In the genomic region with DNA sequence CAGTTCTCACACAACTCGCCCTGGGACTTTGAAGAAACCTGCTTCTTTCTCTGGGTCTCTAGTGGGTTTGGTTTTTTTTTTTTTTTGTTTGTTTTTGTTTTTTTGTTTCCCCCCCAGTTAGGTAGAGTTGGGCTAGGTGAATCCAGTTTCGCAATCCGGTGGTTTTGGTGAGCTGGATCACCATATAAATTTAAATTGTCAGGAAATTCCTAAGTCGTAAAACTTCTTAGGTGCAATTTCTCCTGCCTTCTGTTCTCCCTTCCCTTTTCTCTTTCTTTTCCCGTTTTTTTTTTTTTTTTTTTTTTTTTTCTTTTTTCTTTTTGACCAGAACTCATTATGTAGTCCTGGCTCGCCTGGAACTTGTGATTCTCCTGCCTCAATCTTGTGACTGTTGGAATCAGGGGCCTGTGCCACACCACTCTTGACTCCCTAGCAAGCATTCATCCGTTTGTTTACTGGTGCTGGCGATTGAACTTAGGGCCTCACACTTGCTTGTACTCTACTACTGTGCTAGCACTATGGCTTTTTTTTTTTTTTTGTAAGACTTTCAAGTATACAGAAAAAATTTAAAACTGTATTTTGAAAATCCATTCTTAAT, we compare ENCODE assay signal across 8 mouse cellular contexts. TPM values are rescaled to one million over a fixed set of nuclear protein-coding genes. Genes with fewer than 3 reads are reported as not detected.
DNase-seq lines count a peak whose midpoint lies in the region; ATAC-seq and TF ChIP-seq lines count a peak whose summit lies in the region.

No protein-coding gene starts in this region.

- no peaks in the 10 kb centered on the region; the same call in 1 of the 2 replicates for H3K9me3 ChIP-seq in limb, embryonic 13.5 days
- no peaks in the 10 kb centered on the region for H3K9me3 ChIP-seq in stomach, postnatal 0 days (ENCODE audit: control insufficient read depth, low read length)

- peak overlapping the region; percentile 71 for H3K27ac ChIP-seq in testis, adult 2 months (ENCODE audit: control insufficient read depth, insufficient read depth, low read depth, low read length)
- H3K27ac ChIP-seq in limb, embryonic 13.5 days: no peak overlapping the region
- H3K27ac ChIP-seq in stomach, postnatal 0 days (replicated peaks): peak overlapping the region; percentile 84

- WGBS in limb, embryonic 13.5 days: 7% methylated on average over 7 of the region's 8 CpGs
- 11% methylated on average over 8 of the region's 8 CpGs for WGBS in stomach, postnatal 0 days

- TF ChIP-seq POLR2A in testis, adult 2 months (IDR thresholded peaks at IDR 0.05; ENCODE audit: control insufficient read depth, low read depth, low read length): no peak

- no peak for TF ChIP-seq CTCF in testis, adult 2 months (IDR thresholded peaks at IDR 0.05; ENCODE audit: control insufficient read depth, insufficient read depth, insufficient replicate concordance, low read depth, low read length)
- TF ChIP-seq CTCF in stomach, postnatal 0 days (IDR thresholded peaks at IDR 0.05; ENCODE audit: low read depth): no peak

- no peaks in the 10 kb centered on the region for H3K4me1 ChIP-seq in testis, adult 2 months (ENCODE audit: control insufficient read depth, insufficient read depth, low read length)
- no peaks in the 10 kb centered on the region for H3K4me1 ChIP-seq in limb, embryonic 13.5 days
- no peaks in the 10 kb centered on the region for H3K4me1 ChIP-seq in stomach, postnatal 0 days (replicated peaks; ENCODE audit: control insufficient read depth, insufficient read depth)

- H3K36me3 ChIP-seq in testis, adult 2 months (ENCODE audit: control insufficient read depth, insufficient read depth, low read length): no peaks in the 10 kb centered on the region
- H3K36me3 ChIP-seq in limb, embryonic 13.5 days: peaks cover 7% of the 10 kb centered on the region
- no peaks in the 10 kb centered on the region for H3K36me3 ChIP-seq in stomach, postnatal 0 days (ENCODE audit: control insufficient read depth, insufficient read depth, low read length)

- no peak for TF ChIP-seq EP300 in stomach, postnatal 0 days (optimal IDR thresholded peaks at IDR 0.05)

- DNase-seq in cerebellum, postnatal 14 days: peak; percentile 6 to 13
- DNase-seq in cerebellum, adult 11-12 months: no peak
- DNase-seq in testis, postnatal 10 days (ENCODE audit: low spot score): no peak
- no peak for DNase-seq in stomach, postnatal 0 days (ENCODE audit: low spot score)
- no peak for DNase-seq in yolk sac, embryonic 10.5 days (ENCODE audit: low spot score)
- no peak for DNase-seq in left cerebral cortex, adult 18-20 months (ENCODE audit: low spot score in 2 of 2)

- H3K4me2 ChIP-seq in limb, embryonic 13.5 days (replicated peaks): peak overlapping the region; percentile 70
- peak overlapping the region; percentile 74 for H3K4me2 ChIP-seq in stomach, postnatal 0 days (replicated peaks; ENCODE audit: low read depth)

- no peak for ATAC-seq in limb, embryonic 13.5 days (ENCODE audit: low FRiP score, low read depth)
- ATAC-seq in stomach, postnatal 0 days (ENCODE audit: low FRiP score, low TSS enrichment): no peak

- H3K4me3 ChIP-seq in testis, adult 2 months (ENCODE audit: control insufficient read depth, low read depth, low read length): peak overlapping the region; percentile 95
- H3K4me3 ChIP-seq in limb, embryonic 13.5 days: peak overlapping the region; percentile 89
- H3K4me3 ChIP-seq in stomach, postnatal 0 days (ENCODE audit: low read depth, low read length): peak overlapping the region; percentile 90

- no peaks in the 10 kb centered on the region for H3K27me3 ChIP-seq in testis, adult 2 months (ENCODE audit: control insufficient read depth, insufficient read depth, low read length)
- H3K27me3 ChIP-seq in limb, embryonic 13.5 days: peaks cover 17% of the 10 kb centered on the region
- H3K27me3 ChIP-seq in stomach, postnatal 0 days (ENCODE audit: control insufficient read depth, insufficient read depth, low read length): no peaks in the 10 kb centered on the region

- H3K9ac ChIP-seq in limb, embryonic 13.5 days: peak overlapping the region; percentile 86
- peak overlapping the region; percentile 86 for H3K9ac ChIP-seq in stomach, postnatal 0 days (ENCODE audit: low read length)

RNA-seq across cellular contexts. Expression of a gene that starts 1.0 kb away (rescaled TPM):
- polyA plus RNA-seq in testis, adult 2 months (2012; rRNA removed): 60.1 and 94.1 TPM in 2 replicates
- polyA plus RNA-seq in limb, embryonic 13.5 days (2015; fragmentation: Nextera tagmentation; extraction: Ambion mirVana): 79.2 and 83.5 TPM in 2 replicates
- polyA plus RNA-seq in stomach, postnatal 0 days (2015; fragmentation: Nextera tagmentation; extraction: Ambion mirVana): 99.6 and 107 TPM in 2 replicates
- total RNA-seq in left cerebral cortex, adult 18-20 months (2021): 10 to 100 TPM; 30.1 to 30.8 TPM

Comparison
In these comparisons a context has a peak if more than half of its experiments do, and no peak if none do; other contexts are left out.
1. DNase-seq: peak in cerebellum, postnatal 14 days (2 of 2); none in cerebellum, adult 11-12 months (single experiment), testis, postnatal 10 days (single experiment), stomach, postnatal 0 days (single experiment), yolk sac, embryonic 10.5 days (single experiment) and left cerebral cortex, adult 18-20 months (0 of 2).
2. Peak in every context shown above with its lines, with median percentiles within 50 percentile points of each other: H3K4me3 ChIP-seq.